Mouse (Mus musculus) adrenal gland (tissue): Measurements from ENCODE around the gene Tmem269.

ENCODE experiments used
- intact Hi-C: fragments of 180-260 bp; cut with DNase I; formaldehyde crosslinking; loops from one replicate; pipeline ENCODE4 v1.15.1; 2025
- long read RNA-seq, 2 experiments: library from polyadenylated mRNA; unstranded; transcript quantifications; one replicate each; pipeline ENCODE4 v2.0.0; 2020; ENCODE audit warnings: borderline replicate concordance in 1 of 2; ENCODE audit not compliant: insufficient replicate concordance in 1 of 2

Tmem269 gene
- long read RNA-seq, experiment 1 = 0 reads
- long read RNA-seq, experiment 2 = 0 reads

DNA sequence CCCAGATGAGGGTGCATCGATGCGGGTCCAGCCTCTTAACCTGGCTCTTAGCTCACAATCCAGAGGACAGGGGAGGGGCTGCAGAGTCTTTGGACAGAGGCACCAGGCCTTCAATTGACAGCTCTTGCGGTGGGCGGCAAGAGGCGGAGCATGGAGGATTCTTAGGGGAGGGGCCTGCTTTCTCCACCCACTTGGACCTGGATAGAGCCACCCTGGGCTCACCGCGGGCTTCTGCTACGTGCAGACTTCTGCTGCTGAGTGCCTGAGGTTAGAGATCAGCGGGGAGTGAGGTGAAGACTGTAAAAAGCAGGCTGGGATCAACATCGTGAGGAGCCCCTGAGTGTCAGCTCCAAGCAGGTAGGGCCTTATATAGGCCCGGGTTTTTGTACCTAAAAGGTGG, at the start of gene Tmem269:
Gene Tmem269, minus strand, starts transcription at position 49 of the 400 bp plus-strand sequence.
- intact Hi-C loops = no loop called here

DNA sequence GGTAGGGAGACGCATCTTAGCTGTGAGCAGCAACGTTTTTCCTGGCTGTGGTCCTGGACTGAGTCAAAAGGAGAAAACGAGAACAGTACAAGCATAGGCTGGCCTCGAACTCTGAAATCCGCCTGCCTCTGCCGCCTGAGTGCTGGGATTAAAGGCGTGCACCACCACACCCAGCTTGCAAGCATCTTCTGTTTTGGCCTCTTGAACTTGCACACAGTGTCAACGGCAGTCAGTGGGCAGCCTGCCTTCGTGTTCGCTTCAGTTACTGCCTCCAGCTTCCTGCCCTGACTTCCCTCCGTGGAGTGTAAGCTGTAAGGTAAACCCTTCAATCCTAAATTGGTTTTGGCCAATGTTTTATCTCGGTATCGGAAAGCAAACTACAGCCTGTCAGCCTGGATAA, 48.6 kb upstream of the Tmem269 start:
- intact Hi-C loops = no loop called here

DNA sequence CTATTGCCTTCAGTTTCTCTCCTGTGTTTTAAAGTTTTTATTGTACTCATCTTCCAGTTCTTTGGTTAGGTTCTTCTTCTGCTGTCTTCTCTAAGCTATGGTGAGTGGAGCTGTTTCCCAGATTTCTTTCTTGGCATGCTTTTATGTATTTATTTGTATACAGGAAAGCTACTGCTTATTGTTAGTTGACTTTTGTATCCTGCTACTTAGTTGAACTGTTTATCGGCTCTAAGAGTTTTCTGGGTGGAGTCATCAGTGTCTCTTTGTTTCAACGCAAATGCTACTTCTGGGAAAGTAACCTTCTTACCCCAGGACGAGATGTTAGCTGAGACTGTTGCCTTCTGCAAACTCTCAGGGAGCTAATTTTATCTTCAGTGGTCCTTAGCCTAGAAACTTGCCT, 45.4 kb upstream of the Tmem269 start:
- intact Hi-C loops = no loop called here

DNA sequence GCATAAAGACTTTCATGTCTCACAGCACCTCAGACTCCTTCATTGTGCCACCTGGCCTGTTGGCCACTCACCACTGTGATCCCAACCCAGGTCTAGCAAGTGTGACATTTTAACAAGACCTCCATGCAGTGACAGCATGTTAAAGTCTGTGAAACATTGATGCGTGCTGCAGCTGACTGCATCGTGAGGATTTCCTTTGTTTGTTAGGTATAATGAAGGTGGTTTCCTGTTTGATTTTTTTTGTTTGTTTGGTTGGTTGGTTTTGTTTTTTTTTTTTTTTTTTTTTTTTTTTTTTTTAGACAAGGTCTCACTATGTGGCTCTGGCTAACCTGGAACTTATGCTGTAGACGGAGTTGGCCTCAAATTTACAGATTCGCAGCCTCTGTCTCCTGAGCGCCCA, 44.5 kb upstream of the Tmem269 start:
- intact Hi-C loops = no loop called here

DNA sequence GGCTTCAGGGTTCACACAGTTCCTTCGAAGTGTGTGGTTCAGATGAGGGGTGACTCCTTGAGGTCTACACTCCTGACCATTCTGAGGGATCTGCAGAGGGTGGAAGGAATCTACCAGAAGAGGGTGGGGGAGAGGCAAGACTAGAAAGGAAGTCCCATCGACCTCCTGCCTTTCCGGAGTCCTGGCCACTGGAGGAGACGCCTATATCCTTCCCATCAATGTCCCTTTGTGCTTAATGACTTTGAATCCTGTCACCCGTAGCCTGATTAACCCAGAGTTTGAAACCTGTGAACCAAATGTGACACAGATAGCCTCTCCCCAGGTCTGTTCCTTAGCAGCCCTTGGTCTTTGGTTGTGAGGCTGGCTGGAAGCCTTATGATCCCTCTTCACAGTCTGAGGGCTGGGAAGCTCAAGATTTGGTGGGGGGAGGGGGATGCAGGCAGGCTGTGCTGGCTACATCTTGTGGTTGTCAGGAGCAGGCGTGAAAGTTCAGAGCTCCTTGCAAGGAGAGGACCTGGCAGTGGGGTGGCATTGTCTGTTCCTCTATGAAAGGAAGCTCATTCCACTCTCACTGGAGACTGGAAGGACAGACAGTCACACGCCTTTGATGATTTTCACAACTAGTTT, 43.2 kb upstream of the Tmem269 start:
- intact Hi-C loops = no loop called here

DNA sequence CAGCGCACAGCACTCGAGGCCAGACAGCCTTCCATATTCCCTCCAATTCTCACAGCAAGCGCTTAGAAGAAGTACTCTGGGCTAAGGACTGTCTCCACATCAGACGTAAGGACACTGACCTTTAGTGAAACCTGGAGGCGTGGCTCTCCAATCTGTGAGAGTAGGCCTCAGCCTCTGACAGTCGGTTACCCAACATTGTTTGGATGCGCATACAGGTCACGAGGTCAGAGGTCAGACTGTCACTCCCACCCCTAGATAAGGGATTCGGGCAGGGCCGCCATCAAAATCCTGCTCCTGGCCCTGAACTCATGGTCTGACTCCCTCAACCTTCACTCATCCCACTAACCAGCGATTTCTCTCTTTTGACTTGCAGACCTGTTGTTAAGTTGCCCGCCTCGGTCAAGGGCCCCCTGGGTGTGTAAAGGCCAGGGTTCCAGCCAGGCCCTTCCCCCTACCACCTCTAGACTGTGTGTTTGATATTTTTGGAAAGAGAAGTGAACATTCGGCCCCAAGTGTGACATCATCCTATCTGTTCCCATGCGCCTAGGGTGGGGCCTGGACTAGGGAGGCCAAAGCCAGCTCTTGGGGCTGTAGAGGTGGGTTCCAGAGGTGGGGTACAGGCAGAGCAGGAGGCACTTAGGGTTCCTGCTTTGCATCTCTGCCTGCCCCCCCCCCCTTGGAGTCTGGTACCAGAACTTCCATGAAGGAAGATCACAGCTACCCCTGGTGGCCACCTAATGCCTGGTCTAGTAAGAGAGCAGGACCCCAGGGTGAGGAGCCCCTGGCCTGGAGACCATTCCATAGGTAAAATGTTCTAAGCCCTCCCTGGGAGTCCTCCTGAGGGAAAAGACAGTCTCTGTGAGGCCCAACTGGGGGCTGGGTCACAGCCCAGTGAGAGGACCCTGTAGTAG, 41.6 kb upstream of the Tmem269 start:
- intact Hi-C loops = no loop called here

DNA sequence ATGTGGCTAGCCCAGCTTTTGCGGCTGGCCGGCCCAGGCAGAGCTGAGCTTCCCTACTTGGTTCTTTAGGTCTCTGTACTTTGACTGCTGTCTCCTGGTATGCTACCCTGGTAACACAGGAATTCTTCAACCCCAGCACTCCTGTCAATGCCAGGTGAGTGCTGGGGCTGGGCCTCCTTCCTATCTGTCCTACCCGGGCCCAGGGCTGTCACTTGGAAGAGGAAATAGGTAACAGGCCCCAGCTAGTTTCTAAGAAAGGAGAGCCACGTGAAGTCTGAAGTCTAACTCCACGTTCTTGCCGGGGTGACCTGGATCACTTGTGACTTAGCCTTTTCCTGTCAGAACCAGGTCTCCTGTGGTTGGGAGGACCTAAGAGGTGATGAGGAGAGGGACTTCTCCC, 39.1 kb upstream of the Tmem269 start:
- intact Hi-C loops = no loop called here

DNA sequence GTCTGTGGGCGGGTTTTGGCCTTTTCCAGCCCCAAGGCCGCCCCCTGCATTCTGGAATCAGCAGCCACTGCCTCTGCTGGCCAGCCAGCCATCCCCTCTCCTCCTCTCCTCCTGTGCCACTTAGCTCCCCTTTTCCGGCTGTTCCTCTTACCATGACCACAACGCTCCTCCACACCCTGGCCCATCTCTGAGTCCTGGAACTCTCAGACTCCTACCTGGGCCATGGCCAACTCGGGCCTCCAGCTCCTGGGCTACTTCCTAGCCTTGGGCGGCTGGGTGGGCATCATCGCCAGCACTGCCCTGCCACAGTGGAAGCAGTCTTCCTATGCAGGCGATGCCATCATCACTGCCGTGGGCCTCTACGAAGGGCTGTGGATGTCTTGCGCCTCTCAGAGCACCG, 37.3 kb upstream of the Tmem269 start, which contains the start of gene Cldn19:
Gene Cldn19, plus strand, starts transcription at position 64 of the 400 bp plus-strand sequence.
- intact Hi-C loops = no loop called here

DNA sequence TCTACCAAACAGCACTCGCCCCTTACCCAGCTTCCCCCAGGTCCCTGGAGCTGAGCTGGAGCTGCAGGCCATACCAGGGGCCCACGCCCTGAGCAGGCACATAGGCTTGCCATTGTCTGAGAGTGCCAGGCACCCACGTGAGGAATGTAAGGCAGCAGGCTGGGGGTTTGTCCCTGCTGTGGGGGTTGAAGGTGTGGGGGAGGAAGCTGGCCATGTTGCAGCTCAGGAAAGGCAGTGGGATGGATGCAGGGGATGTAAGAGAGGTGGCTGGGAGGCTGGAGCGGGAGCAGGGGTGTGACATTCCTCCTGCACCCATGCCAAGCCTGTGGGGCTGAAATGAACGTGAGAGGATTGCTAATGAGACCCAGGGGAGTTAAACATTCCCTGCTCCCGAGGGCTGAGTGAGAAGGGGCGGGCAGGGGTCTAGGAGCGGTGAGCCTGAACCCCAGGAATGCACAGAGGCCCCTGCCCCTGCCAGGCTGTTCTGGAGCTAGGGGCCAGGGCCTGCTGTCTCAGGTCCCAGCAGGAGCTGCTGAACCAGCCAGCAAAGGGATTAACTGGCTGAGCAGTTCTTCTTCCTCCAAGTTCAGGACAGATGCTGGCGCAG, 36.1 kb upstream of the Tmem269 start:
- intact Hi-C loops = no loop called here

DNA sequence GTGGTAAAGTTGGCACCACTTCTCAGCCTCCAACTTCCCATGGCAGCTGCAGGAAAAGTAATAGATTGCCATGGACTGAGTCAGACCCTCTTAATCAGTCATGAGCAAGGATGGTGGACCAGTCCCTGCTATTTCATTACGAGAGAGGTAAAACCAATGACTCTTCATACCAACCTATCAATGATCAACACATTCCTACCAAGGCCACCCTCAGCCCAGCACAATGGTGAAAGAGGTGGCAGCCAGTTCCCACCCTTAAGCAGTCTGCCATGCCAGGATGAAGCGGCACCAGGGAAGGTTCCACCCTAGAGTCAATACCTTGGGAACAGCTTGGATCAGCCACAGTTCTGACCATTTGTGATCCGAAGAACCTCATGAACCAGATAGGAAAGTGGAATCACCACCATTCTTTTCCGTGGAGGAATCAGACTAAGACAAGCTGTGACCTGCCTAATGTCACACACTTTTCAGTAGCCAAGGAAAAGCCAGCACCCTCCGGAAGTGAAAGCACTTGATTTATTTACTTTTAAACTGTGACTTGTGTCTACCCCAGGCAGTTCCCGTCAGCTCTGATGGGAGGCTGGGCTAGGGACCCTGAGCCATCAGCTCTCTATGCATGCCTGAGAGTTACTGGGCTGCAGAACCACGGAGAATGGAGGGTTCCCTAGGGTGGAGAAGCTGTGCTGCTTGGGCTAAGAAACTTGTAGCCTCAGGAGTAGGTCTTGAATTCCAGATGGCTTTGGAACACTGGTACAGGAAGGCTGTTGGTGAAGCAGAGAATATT, 34.2 kb upstream of the Tmem269 start:
- intact Hi-C loops = no loop called here

DNA sequence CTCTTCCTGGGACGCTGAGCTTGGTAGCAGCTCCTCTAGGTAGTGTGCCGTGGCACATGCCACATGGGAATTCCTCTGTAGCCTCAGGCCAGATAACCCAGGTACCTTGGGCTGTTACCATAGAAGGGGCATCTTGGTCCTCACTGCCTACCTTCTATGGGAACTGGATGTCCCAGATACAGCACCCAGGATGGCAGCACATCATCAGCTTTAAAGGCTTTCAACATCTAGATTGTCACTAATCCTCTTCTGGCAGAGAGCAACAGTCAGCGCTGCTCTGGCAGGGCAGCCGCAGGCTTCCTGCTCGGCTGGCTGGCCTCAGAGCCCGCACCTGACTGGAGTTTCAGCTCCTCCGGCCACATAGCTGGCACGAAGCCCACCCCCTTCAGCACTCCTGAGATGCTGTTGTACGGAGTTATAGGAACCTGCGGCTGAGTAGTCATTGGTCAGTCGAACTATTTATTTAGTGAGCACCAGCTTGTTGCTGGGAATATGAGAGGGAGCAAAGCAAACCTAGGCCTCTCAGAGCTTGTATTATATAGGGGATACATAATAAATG, 30.5 kb upstream of the Tmem269 start:
- intact Hi-C loops = loop anchor here (5.0 to 10.0 kb wide), 4 partner anchors 44 to 419 kb away; partner anchors contain the start of genes Ppcs, Ybx1 and Zmynd12

DNA sequence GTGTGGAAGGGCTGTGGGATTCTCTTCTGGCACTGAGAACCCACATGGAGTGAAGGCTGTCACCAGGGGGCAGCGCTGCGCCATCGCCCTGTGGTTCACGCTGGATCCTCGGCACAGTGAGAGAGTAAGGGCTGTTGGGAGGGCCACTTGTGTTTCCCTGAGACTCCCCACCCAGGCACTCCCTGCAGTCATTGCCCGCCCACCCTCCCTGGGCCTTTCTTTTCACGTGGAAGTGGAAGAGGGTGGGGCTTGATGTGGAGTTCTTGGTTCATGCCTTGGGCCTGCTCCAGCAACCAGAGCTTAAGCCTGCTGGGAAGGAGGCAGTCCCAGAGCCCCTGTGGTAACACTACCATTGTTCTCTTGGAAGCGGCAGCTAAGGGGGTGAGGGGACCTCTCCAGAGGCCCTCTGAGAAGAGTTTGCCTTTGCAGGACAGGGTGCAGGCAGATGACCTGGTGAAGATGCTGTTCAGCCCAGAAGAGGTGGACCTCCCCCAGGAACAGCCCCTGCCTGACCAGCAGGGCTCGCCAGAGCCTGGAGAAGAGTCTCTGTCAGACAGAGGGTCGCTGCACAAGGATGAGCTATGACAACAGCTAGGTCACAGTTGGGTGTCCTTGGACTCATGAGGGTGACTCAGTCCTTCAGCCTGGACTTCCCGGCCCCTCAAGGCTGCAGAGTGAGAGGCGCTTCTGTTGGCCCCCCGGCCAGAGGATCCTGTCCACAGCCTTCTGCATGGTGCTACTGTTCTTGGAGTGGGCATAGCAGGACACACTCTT, 29.6 kb upstream of the Tmem269 start:
- intact Hi-C loops = loop anchor here (5.0 to 10.0 kb wide), 4 partner anchors 45 to 420 kb away; partner anchors contain the start of genes Ppcs, Ybx1 and Zmynd12

DNA sequence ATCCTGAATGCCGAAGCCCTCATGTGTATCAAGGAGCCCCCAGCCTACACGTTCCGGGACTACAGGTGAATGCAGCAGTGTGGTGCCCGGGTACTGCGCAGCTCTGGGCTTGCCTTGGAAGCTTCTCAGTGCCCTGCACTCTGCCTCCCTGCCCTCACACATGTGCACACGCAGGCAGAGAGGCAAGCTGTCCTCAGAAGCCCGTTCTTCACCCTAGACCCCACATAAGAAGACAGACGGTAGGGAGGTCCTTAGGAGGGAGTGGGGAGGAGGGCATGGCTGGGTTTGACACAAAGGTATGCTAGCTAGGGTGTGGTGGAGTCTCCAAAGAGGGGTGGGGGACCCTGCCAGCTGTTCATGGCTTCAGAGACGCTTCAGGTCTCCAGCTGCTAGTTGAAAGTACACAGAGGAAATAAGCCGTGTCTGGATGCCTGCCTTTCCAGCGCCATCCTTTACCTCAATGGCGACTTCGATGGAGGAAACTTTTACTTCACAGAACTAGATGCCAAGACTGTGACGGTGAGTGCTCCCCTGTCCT, 28.7 kb upstream of the Tmem269 start:
- intact Hi-C loops = loop anchor here (5.0 to 10.0 kb wide), 4 partner anchors 46 to 421 kb away; partner anchors contain the start of genes Ppcs, Ybx1 and Zmynd12

DNA sequence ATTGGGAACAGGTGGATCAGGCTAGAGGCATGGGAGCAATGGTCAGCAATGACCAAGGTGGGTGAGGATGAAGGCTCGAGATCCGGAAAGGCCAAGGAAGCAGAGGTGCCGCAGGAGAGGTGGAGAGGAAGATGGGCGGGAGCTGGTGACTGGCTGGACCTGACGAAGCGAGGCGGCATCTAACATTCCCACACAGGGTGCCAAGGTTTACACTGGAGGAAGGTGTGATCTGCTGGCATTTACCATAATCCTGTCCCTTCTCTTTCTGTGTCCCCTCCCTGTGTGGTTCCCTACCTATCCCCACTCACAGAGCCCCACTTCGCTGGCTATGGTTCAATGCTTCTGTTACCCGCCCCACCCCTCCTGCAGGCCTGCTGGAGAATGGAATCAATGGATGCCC, 27.9 kb upstream of the Tmem269 start:
- intact Hi-C loops = loop anchor here (5.0 to 10.0 kb wide), 4 partner anchors 46 to 421 kb away; partner anchors contain the start of genes Ppcs, Ybx1 and Zmynd12

DNA sequence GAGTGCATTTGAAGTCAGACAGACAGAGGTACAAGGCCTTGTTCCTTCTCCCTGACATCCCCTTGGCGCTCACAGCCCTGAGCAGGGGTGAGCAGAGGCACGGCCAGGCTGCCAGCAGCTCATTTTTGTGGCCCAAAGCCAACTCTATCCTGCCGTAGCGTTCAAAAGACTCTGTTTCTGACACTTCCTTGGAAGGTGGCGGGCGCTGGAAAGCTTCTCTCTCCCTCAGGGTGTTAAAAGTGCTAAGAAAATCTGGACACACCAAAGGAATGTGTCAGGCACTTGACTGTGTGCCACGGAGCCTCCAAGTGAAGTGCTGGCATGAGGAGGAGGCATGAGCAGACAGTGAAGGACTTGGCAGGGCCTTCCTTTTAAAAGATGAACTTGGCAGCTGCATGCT, 27.5 kb upstream of the Tmem269 start:
- intact Hi-C loops = loop anchor here (5.0 to 10.0 kb wide), 4 partner anchors 47 to 422 kb away; partner anchors contain the start of genes Ppcs, Ybx1 and Zmynd12

DNA sequence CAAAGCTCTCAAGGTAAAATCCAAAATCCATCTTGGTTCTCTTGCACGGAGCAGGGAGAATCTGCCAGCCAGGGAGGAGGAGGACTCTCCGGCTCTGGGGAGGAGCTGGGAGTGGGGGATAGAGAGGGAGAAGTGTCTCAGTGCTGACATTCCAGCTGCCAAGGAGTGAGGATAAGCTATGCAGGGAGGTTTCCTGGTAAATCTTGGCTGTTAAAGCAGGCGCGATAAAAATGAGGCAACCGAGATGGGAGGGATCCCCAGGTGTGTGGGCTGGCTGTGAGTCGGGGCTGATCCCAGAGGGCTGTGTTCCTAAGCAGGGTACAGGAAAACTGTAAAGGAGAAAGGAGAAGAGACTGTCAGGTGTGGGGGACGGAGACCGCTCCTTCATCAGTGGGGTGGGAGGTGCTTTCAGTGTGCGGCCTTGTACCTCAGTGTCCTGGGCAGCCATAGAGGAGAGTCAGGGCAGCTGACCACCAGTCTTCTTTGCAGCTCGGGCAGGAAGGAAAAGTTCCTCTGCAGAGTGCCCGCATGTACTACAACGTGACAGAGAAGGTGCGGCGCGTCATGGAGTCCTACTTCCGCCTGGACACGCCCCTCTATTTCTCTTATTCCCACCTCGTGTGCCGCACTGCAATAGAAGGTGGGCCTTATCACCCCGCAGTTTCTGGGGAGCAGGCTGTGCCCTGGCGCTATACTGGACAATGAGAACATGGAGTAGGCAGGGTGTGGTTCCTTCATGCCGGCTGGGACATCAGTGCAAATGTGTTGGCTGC, 26.6 kb upstream of the Tmem269 start:
- intact Hi-C loops = loop anchor here (5.0 to 10.0 kb wide), 4 partner anchors 48 to 423 kb away; partner anchors contain the start of genes Ppcs, Ybx1 and Zmynd12

DNA sequence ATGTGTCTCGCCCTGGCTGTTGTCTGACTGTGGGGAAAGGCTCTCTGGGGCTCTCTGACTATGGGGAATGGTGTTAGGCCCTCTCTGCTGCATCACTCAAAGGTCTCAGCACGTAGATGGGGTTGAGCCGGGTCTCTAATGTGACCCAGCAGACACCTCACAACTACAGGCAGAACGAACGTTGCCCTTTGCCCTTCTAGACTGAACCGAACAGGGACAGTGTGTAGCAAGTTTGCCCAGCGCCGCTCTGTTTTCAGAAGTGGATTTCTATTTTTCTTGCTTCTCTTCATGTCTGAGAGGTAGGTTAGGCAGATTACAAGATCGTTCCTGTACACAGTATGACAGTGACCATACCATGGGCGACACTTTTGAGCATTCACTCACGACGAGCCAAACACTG, 24.6 kb upstream of the Tmem269 start:
- intact Hi-C loops = loop anchor here (10.0 kb wide), 1 partner anchor 182 kb away; the partner anchor contains the start of genes Ppcs and Zmynd12

DNA sequence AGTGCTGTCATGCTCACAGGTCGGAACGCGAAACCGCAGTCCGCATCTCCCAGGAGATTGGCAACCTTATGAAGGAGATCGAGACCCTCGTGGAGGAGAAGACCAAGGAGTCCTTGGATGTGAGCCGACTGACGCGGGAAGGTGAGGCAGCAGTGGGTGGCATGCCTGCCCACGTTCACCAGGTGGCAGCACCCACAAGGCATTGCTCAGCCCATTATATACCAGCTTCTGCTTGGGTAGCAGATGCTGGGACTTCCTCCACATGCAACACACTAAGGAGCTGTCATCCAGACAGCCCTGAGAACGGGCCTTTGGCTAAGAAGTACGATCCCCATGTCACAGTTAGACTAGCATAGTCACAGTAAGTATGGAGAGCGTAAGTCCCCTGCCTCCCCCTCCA, 23.6 kb upstream of the Tmem269 start:
- intact Hi-C loops = loop anchor here (10.0 kb wide), 1 partner anchor 183 kb away; the partner anchor contains the start of genes Ppcs and Zmynd12
